Mouse (Mus musculus): Measurements from ENCODE around the gene Chn1.
A peak's percentile ranks its signal among the peaks of the same experiment; 100 is the strongest.
"Not testable (repeated sequence)": the region's sequence is repeated elsewhere in the genome, so short reads cannot be mapped to it uniquely, and the experiment has no call there.

Chn1 gene

DNA sequence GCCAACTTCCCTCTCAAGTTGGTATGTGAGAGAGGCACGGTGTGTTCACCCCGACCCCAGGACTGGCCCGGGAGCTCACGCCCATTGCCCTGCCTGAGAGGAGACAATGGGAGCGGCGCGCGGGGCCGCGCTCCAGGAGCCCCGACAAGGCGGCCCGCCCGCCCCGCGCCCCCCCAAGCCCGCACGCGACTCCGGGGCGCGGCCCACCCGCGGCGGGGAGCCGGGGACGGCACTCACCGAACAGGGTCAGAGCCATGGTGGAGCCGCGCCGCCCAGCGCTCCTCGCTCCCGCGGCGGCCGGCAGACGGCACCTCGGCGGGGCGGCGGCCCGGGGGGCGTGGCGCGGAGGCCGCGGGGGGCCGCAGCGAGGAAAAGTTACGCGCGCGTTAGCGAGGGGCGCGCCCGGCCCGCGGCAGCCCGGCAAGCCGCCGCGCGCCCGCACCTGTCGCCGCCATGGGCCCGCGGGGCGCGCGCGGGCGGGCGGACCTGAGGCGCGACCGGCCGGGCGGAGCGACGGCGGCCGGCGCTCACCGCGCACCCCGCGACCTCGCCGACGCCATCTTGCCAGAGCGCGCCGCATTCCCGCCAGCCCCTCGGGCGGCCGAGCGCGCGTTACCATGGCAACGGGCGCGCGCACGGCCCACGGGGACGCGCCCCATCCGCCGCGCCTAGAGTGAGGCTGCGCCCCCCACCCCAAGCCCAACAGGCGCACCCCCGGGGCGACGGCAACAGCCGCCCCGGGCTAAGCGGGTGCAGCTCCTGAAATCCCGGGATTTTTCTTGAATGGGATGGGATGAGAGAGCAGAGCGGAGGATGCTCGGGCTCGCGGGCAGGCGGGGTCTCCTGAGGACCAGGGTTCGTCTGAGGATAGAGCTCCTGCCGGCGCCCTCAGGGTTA is at the start of gene Chn1:
Gene Chn1 (minus strand): TSS at position 561 of the 897 bp plus-strand sequence.
- DNase-seq: peak; percentile 53

DNA sequence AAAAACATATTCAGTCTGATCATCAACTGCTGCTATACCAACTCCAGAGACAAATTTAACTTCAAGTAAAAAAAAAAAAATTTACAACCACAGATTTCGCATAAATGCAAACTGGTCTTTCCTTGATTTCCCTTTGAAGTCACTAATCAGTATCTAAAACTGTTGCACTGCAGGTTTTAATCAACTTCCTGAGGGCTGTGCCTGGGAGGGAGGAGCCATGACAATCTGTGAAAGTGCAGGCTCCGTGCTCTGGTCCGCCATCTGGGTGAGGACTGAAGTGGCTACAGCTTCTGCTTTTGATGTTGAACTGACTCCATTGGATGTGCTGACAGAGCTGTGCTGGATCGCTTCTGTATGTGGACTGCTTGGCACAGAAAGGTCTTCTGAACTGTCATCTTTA is 43.6 kb upstream of the Chn1 start:
- DNase-seq: peak; percentile 4

DNA sequence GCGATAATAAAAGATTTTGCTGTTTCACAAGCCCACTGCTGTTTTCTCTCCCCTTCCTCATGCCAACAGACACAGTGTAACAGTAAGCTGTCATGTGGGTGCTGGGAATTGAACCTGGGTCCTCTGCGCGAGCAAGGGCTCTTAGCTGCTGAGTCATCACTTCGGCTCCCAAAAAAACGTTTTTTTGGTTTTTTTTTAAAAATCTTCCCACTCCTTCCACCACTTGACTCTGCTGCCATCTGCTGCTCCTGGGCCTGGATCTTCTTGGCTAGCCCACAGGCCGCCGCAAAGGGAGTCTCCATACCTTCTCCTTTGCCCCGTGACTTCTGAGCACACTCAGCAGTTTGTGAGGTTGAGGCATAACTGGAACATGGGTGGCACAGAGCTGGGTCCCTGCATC is 32.5 kb upstream of the Chn1 start:
- DNase-seq: no peak

DNA sequence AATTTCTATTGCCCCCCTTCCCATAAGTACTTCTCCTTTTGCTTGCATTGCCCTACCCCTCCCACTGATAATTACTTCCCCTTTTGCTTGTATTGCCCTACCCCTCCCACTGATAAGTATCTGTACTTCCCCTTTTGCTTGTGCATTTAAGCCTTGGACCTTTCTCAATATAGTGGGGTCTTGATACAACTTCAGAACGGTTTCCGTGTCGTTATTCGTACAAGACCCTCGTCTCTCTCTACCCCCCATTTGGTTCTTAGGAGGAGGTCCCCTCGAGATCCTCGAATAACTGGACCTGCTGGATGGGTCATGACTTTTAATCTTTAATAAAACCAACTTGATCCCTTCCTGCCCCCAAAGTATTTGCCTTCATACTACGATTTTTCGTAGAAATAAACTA is 25.0 kb upstream of the Chn1 start:
- not testable (repeated sequence) for DNase-seq

DNA sequence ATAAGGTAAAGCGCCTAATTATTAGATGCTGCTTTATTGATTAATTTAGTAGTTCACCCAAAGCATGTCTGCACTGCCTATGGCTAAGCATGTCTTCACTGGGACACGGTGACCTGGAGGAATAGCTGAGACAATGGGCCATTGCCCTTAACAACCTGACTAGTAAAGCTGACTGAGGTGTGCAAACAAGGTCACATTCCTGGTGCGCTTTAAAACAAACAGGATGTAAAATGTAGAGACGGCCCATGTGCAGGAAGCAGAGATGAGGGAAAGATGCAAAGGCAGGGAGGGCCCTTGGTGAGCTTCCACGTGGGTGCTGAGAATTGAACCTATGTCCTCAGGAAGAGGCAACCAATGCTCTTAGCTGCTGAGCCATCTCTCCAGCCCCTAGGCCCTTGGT is 23.6 kb upstream of the Chn1 start:
- no peak for DNase-seq

DNA sequence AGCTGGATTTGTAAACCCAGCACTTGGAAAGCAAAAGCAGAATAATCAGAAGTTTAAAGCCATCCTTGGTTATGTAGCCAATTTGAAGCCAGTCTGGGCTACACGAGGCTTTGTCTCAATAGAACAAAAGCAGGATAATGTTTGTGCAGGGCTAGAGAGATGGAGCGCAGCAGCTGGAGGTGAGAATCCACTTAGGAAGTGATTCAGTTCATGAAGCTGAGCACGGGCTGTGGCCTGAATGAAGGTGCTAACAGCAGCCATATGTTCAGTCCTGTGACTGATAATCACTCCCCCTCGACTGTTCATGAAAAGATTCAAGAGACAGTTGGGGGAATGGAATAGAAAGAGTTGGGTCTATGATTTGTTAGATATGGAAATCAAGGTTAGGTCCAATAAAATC is 23.0 kb upstream of the Chn1 start:
- no peak for DNase-seq

DNA sequence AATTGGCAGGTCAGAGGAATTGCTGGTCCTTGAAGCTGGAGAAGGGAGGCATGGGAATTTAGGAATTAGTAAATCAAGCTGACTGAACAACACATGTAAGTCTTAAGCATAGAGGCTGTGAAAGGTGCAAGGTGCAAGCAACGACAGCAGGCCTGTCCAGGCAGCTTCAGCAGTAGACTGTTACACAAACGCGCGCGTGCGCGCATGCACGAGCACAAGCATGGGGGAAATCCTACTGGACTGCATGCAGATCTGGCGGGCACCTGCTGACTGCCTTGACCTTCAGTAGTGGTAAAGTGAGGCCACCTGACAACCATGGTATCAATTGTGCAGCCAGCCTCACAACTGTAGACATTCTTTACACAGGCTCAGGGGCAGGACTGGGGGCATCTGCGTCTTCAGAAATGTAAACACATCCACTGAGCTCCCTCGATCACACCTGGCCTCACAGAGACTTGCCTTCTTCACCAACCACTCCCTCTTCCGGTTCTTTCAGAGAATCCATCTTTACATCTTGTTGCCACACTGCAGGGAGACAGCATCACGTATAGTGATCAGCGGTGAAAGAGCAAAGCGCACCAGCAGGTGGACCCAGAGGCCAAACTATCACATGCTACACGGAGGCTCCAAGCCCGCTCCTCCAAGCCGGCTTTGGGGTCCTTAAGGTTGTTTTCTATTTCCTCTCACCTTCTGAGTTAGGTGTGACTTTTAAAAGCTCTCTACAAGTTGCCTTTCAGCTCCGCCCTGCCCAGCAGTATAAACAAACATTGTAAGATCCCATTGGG is 16.9 kb upstream of the Chn1 start:
- peak; percentile 59 for DNase-seq

DNA sequence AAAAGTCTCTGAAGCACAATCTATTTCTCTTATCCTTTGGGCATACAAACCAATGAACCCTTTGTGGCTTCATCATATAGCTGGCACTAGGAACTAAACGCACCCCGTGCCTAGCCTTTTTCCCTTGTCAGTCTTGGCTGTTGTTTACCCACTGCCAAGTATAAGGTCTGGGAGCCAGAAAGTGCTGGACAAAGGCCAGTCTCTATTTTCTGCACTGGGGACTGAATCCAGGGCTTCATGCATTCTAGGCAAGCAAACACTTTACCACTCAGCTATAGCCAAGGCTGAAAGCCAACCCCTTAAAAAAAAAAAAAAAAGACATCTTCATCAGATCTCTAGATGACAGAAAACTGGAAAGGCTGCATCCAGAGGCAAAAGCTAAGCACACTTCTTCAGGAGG is 15.2 kb upstream of the Chn1 start:
- DNase-seq: no peak

DNA sequence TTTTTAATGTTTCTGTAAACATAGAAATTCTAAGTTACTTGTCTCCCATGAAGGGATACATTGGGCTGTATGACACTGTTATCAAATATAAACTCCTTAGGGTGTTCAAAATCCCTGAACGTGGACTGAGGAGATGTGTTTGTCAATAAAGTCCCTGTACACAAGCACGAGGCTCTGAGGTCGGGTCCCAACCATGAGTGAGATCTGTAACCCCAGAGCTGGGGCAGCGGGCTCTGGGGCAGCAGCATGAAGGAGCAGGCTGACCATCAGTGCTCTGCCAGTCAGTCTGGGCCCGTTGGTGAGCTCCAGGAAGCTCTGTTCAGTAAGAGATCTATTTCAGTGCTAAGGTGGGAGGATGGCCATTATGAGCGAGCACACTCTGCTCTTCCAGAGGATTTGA is 13.2 kb upstream of the Chn1 start:
- no peak for DNase-seq

DNA sequence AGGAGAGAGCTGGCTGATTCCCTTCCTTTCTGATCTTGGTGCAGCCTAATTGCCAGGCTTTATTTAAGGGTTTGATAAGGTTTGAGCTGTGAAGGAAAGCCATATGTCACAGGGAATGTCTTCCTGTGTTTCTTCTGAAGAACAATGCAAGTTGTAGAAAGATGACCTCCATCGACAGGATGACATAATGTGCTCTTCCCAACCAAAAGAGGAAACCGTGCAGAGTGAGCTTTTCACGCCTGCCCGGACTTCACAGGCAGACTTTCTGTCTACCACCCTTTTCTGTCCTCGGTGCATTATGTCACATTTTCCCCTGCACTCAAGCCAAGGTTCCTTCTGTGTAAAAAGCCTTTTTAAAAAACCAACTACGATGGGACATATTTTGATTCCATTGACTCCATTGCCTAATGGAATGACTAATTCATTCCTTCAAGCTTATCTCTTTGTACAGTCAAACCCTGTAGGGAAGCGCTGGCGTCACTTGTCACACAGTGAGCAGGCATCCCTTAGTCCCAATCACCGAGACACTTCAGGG is 7.3 kb upstream of the Chn1 start:
- no peak for DNase-seq

DNA sequence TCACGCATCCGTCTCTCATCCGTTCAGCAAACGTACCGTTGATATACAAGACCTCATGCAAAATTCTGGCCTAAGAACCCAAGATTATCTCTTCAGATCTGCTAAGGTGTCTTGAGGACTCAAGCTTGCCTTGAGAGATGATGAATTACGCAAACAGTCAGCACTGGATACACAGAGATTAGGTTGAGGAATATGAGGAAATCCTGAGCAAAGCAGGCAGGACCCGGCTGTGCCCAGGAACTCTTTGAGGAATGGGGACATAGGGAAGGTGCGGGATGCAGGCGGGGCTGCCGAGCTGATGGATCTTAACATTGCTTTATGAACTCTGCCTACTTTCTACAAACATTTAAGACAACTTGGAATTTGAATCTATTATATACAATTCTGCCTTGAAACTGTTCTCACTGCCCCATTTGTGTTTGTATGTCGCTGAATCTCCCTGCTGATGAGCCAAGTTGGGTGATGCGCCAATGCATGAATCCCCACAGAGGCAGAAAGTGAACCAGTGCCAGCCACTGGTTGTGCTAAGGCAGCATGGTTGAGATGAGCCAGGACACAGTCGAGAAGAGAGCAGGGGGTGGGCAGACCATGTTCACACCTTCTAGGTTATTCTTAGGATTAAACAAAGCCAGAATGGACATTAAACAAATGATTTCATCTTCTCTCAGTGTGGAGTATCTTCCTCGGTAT is 5.3 kb upstream of the Chn1 start:
- no peak for DNase-seq

DNA sequence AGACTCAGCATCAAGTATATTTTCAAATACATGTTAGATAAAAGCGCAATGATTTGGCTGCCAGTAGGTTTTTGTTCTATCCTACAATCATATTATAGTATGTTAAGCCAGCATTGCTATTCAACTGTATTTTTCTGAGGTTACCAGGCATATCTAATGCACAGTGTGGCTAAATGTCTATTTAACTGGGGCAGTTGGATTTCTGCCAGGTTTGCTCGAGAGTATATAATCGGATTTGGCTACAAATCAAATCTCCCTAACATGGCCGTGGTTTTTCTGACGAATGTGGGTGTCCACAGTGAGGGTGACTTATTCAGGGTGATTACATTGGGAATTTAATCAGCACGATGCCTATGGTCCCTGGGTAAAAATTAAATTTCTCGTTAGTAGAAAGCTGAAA is 4.7 kb upstream of the Chn1 start:
- no peak for DNase-seq

DNA sequence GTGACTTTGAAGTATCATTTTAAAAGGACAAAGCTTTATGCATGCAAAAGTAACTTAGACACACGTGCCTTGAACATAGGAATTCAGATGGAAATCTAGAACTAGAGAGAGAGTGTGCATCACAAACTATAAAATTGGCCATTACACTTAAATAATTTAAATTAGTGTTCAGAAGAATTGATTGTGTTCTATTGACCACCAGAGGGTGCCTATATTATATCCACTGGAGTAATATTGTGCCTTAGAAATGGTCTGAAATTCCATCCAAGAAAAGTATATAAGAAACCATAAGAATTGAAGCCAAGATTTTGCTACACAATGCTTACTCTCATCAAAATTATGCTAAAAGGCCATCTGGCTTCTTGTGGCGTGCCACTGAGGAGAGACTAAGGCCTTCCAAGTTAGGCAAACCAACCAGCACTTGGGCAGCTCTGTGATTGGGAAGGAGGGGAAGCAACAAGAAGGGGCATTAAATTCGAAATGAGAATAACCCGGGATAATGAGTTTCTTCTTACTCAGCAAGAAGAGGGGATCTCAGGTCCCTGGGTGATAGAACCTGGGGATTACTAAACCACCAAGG is 4.0 kb upstream of the Chn1 start:
- DNase-seq: no peak

DNA sequence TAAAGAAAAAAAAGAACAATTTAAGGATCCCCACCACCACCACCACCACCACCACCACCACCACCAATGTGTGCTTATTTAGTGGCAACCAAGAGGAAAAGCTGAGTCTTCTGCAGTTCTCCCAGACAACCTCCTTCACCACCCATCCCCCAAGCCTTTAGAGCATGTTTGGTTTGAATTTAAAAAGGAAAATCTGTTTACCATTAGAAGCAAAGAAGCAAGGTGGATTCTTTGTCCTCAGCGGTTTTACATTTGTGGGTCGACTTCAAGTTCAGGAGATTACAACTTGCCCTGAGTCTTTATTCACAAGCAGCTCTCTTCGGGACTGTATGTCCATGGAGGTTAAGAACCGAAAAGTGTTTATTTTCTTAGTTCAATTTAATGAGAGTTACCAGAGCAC is 1.8 kb upstream of the Chn1 start:
- DNase-seq: no peak

DNA sequence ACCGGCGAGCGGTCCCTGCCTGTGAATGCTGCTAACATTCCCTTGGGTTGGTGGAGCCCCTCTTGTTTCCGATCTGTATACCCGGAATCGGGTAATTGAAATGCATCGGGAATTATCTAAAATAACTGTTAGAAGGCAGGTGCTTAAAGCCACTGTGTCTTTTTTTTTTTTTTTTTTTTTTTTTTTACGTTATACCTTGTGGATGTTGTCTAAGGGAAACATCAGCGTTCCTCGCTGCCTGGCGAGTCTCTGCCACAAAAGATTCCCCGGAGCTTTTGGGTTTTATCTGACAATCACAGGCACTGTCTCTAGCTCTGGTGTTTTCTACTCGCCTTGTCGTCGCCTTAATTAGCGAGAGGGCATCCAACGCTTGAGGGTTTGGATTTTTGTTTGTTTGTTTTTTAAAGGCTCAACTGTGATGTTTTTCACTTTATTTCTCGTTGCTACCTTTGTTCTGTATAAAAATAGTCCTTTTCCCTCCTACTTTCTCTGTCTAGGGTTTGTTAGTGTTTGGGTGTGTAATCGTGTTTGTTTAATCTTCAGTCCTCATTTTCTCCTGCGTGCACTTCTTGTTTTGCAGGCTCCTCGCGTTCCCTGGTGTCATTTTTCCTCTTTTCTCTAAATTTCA is 651 bp upstream of the Chn1 start:
- DNase-seq: no peak

DNA sequence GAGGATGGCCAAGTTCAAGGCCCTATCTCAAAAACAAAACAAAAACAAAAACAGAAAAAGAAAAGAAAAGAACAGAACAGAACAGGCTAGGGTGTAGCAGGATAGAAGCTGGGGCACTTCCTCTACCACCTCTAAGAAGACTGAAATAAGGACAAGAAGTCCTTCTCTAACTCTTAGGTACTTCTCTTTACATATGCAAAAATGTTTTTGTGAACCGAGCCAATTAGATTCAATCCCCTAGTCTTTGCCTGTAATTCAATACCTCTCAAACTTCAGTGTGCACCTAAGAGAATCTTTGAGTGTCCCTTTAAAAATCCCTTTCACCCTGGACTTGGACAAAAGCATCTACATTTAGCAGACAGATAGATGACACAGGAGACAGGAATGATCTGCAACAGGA is 2.2 kb downstream of the Chn1 start:
- DNase-seq: no peak

DNA sequence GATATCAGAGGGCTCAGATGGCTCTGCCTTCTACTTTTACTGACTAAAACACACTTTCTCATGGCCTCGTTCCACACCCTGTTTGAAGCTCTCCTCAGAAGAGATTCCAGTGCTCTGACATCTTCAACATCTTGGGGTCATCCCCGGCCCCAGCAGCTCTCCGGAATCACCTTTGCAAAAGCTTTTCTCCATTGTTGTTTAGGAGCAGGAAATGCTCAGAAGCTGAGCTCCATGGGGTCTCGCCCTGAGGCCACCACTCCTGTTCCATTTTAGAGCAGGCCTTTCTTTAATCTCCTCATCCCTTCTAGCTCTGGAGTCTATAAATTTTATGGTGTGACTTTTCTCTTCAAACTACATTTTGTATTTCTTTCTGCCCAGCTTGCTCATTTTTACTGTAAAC is 6.5 kb downstream of the Chn1 start:
- DNase-seq: no peak

DNA sequence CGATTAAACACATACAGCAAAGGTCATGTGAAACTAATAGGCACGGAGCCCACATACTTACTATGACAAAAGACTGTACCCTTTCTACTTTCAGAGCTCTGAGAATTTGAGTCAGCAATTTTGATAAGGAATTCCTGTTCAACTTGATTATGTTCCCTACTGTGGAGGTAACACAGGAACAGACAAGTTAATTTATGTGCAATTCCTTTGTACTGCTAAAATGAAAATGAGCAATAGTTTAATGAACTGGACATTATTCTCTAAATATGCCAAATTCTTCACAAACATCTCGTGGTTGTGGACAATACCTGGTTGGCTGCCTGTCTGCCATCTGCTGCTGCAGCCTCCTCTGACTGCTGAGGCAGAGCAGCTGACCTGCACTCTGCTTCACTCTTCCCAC is 11.6 kb downstream of the Chn1 start:
- no peak for DNase-seq

DNA sequence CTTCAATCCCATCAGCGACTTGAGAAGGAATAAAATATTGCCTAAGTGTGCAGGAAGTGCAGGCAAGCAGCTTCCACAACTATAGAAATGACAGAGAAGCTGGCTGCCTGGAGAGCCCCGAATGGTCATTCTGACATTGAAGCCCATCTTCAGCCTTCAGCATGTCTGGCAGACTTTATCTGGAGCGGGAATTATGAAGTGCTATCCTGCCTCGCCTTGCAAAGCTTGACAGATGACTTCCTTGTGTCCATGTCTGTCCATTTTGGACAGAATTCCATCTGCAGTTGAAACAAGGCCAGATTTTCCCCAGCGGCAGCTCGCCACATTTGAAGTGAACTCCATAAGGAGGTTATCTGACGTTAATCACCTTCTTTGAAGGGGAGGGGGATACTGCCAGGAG is 15.2 kb downstream of the Chn1 start:
- DNase-seq: no peak

DNA sequence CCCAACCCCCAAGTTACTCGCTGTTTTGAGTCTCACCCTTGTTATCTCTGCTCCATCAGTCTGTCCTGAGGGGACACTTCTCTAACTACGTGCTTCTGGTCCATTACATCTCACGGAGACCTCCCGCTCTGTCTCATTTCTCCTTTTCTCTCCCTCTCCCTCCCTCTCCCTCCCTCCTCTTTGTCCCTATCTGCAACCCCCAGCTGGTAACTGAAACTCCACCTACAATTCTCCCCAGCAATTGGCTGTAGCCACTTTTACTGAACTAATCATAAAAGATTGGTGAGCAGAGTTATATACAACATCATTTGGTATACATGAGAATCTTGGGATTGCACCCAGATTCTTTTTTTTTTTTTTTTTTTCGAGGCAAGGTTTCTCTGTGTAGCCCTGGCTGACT is 16.1 kb downstream of the Chn1 start:
- DNase-seq: no peak

DNA sequence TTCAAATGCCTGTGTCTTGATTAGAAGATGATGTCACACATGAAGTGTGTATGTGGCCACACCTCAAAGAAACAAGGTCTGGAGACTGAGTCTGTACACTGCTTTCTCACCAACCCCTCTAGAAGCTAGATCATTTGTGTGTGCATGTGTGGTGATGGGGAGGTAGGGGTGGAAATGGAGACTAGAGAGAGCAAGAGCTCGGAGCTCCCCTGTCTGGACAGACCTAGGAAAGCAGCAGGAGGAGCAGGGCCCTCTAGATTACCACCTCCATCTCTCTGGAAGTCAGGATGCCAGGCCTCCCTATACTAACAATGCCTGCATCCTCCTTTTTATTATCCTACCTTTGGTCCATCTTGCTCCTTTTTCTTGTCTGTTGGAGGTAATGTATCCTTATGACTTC is 27.8 kb downstream of the Chn1 start:
- DNase-seq: no peak

DNA sequence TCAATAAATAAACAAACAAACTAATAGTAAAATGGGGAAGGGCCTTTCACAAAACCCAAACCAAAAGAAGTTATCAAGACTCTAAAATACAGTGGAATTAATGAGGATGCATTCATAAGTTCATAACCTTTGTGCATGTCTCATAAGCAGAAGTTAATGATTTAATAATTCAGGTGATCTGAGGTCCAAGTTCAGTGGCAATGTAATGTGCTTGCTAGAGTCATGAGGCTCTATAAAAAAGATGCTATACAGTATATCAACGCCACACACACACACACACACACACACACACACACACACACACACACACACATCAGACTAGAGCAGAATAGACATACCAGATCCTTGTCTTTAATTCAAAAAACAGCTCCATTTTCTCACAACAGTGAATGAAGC is 28.8 kb downstream of the Chn1 start:
- no peak for DNase-seq
